Mouse (Mus musculus) kidney, postnatal 36 days (tissue): ENCODE measurements at regions not wholly inside any gene's neighbourhood (a gene's known extent, or its start where the extent isn't known, plus 50 kb on each side); places are given as distances from the start of the nearest gene placed in this dataset.

ENCODE experiments used
- DNase-seq, 2 experiments: peaks; one replicate each; pipeline ENCODE4 v3.0.0; 2021 to 2022; ENCODE audit warnings: mixed read lengths in 2 of 2

GRCm38 (mm10) chr13:97514421-97515066, 245.9 kb downstream of the Gm10260 start:
- DNase-seq = no peak

- no peak for DNase-seq
Measured at GRCm38 (mm10) chr13:97512521-97512920, 247.9 kb downstream of the Gm10260 start.

GRCm38 (mm10) chr13:97510431-97511261, 249.8 kb downstream of the Gm10260 start:
- DNase-seq = no peak

GRCm38 (mm10) chr13:97504949-97505348, 255.5 kb downstream of the Gm10260 start:
- no peak for DNase-seq

- no peak for DNase-seq
Measured at GRCm38 (mm10) chr13:97503955-97504739, 256.3 kb downstream of the Gm10260 start.

- DNase-seq = no peak
Measured at GRCm38 (mm10) chr13:97503391-97503790, 257.0 kb downstream of the Gm10260 start.

- no peak for DNase-seq
Measured at GRCm38 (mm10) chr13:97500155-97500554, 259.2 kb downstream of the Enc1 start.

- no peak for DNase-seq
Measured at GRCm38 (mm10) chr13:97498981-97499380, 258.1 kb downstream of the Enc1 start.

GRCm38 (mm10) chr13:97497928-97498327, 257.0 kb downstream of the Enc1 start:
- no peak for DNase-seq

GRCm38 (mm10) chr13:97494770-97495169, 253.9 kb downstream of the Enc1 start:
- DNase-seq = no peak

GRCm38 (mm10) chr13:97493836-97494235, 252.9 kb downstream of the Enc1 start:
- no peak for DNase-seq

- no peak for DNase-seq
Measured at GRCm38 (mm10) chr13:97492958-97493735, 252.2 kb downstream of the Enc1 start.

GRCm38 (mm10) chr13:97491865-97492847, 251.3 kb downstream of the Enc1 start:
- DNase-seq = no peak

- no peak for DNase-seq
Measured at GRCm38 (mm10) chr13:97490131-97490530, 249.2 kb downstream of the Enc1 start.

GRCm38 (mm10) chr13:97489721-97490120, 248.8 kb downstream of the Enc1 start:
- DNase-seq = no peak

GRCm38 (mm10) chr13:97489029-97489428, 248.1 kb downstream of the Enc1 start:
- no peak for DNase-seq

GRCm38 (mm10) chr13:97488518-97488917, 247.6 kb downstream of the Enc1 start:
- DNase-seq = no peak

GRCm38 (mm10) chr13:97487746-97488473, 247.0 kb downstream of the Enc1 start:
- no peak for DNase-seq

GRCm38 (mm10) chr13:97486490-97486889, 245.6 kb downstream of the Enc1 start:
- DNase-seq = no peak

- no peak for DNase-seq
Measured at GRCm38 (mm10) chr13:97485886-97486285, 245.0 kb downstream of the Enc1 start.
